Mouse (Mus musculus): ENCODE results near the gene Slc17a8. TPM values are rescaled to one million over a fixed set of nuclear protein-coding genes. Genes with fewer than 3 reads are reported as not detected.
"Not testable (repeated sequence)": the region's sequence is repeated elsewhere in the genome, so short reads cannot be mapped to it uniquely, and the experiment has no call there.

The Slc17a8 gene
- polyA plus RNA-seq, 1 experiment from 2014 or later, result 4.4 TPM

- Histone ChIP-seq H3K4me2 (ENCODE audit: low read length) (no peak overlapping the region), H3K4me1 (ENCODE audit: control insufficient read depth, insufficient read depth, low read depth, low read length) (no peaks in the 10 kb centered on the region)
- 84% methylated on average over 3 of the region's 3 CpGs for WGBS
These were observed 47.6 kb downstream of the Slc17a8 start for GRCm38 (mm10) chr10:89573421-89573820.

DNA sequence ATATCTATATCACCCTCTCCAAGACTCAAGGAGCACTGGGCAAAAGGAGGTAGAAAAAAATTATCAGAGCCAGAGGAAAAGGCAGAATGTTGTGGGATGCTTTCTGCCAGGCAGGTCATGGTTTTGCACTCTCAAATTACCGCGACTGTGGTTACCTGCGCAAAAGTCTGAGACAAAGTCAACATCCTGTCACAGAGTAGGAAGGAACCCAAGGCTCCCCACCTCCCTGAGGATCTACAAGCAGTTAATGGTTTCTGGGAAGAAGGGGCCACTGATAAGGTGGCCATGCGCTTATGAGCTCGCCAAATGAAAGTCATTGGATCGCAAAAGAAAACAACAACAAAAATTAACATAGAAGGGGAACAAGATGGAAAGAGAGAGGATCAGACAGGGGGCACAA lies 48.1 kb downstream of the Slc17a8 start:
- Histone ChIP-seq H3K4me2 (ENCODE audit: low read length) (no peak overlapping the region), H3K9ac (ENCODE audit: low read depth, low read length) (no peak overlapping the region), H3K4me1 (ENCODE audit: control insufficient read depth, insufficient read depth, low read depth, low read length) (no peaks in the 10 kb centered on the region), H3K36me3 (ENCODE audit: control insufficient read depth, insufficient read depth, low read length) (no peaks in the 10 kb centered on the region), H3K27me3 (replicated peaks; ENCODE audit: control insufficient read depth, insufficient read depth, low read length) (no peaks in the 10 kb centered on the region), H3K27ac (ENCODE audit: low read depth, low read length) (no peak overlapping the region), H3K9me3 (ENCODE audit: control insufficient read depth, low read length) (no peaks in the 10 kb centered on the region), H3K4me3 (ENCODE audit: low read length) (no peak overlapping the region)
- ATAC-seq, result no peak
- WGBS, result 94% methylated on average over 6 of the region's 6 CpGs

More at GRCm38 (mm10) chr10:89573421-89573820, 47.6 kb downstream of the Slc17a8 start:
- ATAC-seq, result no peak
- no peak overlapping the region for H3K9ac ChIP-seq (ENCODE audit: low read depth, low read length)
- H3K27ac ChIP-seq (ENCODE audit: low read depth, low read length), result no peak overlapping the region
- no peaks in the 10 kb centered on the region for H3K27me3 ChIP-seq (replicated peaks; ENCODE audit: control insufficient read depth, insufficient read depth, low read length)
- no peaks in the 10 kb centered on the region for H3K36me3 ChIP-seq (ENCODE audit: control insufficient read depth, insufficient read depth, low read length)
- H3K4me3 ChIP-seq (ENCODE audit: low read length), result no peak overlapping the region
- no peaks in the 10 kb centered on the region for H3K9me3 ChIP-seq (ENCODE audit: control insufficient read depth, low read length)

DNA sequence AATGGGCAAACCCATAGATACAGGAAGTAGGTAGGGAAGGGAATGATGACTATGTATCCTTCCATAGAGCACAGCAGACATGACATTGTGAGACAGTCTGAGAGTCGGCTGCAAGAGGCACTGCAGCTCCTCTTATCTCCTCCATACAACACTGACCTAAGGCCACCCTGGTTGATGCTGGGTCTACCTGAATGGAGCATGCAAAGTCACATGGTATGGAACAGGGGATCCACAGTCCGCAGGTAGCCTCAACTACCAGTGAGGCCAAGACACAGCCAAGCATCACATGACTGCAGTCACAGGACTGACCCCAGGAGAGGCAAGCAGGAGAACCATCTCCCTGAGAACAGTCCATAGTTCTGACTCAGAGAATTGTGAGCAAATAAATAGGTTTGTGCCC lies 53.7 kb downstream of the Slc17a8 start:
- WGBS, result 100% methylated on average over 2 of the region's 2 CpGs
- no peaks in the 10 kb centered on the region for H3K27me3 ChIP-seq (replicated peaks; ENCODE audit: control insufficient read depth, insufficient read depth, low read length)
- no peak overlapping the region for H3K9ac ChIP-seq (ENCODE audit: low read depth, low read length)
- H3K9me3 ChIP-seq (ENCODE audit: control insufficient read depth, low read length), result no peaks in the 10 kb centered on the region
- H3K4me1 ChIP-seq (ENCODE audit: control insufficient read depth, insufficient read depth, low read depth, low read length), result no peaks in the 10 kb centered on the region
- H3K36me3 ChIP-seq (ENCODE audit: control insufficient read depth, insufficient read depth, low read length), result no peaks in the 10 kb centered on the region
- H3K4me3 ChIP-seq (ENCODE audit: low read length), result no peak overlapping the region
- no peak overlapping the region for H3K4me2 ChIP-seq (ENCODE audit: low read length)
- no peak overlapping the region for H3K27ac ChIP-seq (ENCODE audit: low read depth, low read length)
- ATAC-seq, result no peak

- no peak overlapping the region for H3K9ac ChIP-seq (ENCODE audit: low read depth, low read length)
- no peaks in the 10 kb centered on the region for H3K27me3 ChIP-seq (replicated peaks; ENCODE audit: control insufficient read depth, insufficient read depth, low read length)
- no peak for ATAC-seq
- H3K4me2 ChIP-seq (ENCODE audit: low read length), result no peak overlapping the region
- no peak overlapping the region for H3K27ac ChIP-seq (ENCODE audit: low read depth, low read length)
- WGBS, result 87% methylated on average over 9 of the region's 9 CpGs
- H3K9me3 ChIP-seq (ENCODE audit: control insufficient read depth, low read length), result no peaks in the 10 kb centered on the region
- no peak overlapping the region for H3K4me3 ChIP-seq (ENCODE audit: low read length)
- no peaks in the 10 kb centered on the region for H3K36me3 ChIP-seq (ENCODE audit: control insufficient read depth, insufficient read depth, low read length)
- no peaks in the 10 kb centered on the region for H3K4me1 ChIP-seq (ENCODE audit: control insufficient read depth, insufficient read depth, low read depth, low read length)
These were observed 55.6 kb downstream of the Slc17a8 start for GRCm38 (mm10) chr10:89565301-89566022.

DNA sequence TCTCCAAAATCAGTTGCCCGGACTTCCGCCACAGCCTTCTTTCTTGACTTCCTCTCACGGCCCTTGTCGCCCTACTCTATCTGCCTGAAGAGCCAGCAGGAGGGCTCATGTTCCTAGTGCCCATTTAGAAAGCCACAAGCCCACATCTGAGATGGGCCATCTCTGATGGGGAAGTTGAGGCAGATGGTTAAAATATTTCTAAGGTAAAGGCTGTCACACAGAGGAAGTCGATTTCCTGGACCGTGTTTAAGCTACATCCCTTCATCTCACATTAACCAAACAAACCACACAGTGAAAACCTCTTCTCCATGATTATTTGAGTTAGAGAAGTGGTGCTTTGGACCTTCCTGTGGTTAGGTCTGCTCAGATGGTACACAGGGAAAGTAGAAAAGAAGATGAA lies 58.9 kb downstream of the Slc17a8 start:
- Histone ChIP-seq H3K9me3 (ENCODE audit: control insufficient read depth, low read length) (no peaks in the 10 kb centered on the region), H3K9ac (ENCODE audit: low read depth, low read length) (no peak overlapping the region), H3K4me1 (ENCODE audit: control insufficient read depth, insufficient read depth, low read depth, low read length) (no peaks in the 10 kb centered on the region), H3K27me3 (replicated peaks; ENCODE audit: control insufficient read depth, insufficient read depth, low read length) (no peaks in the 10 kb centered on the region), H3K4me3 (ENCODE audit: low read length) (no peak overlapping the region), H3K4me2 (ENCODE audit: low read length) (no peak overlapping the region), H3K27ac (ENCODE audit: low read depth, low read length) (no peak overlapping the region), H3K36me3 (ENCODE audit: control insufficient read depth, insufficient read depth, low read length) (no peaks in the 10 kb centered on the region)
- ATAC-seq, result no peak
- WGBS, result 94% methylated on average over 6 of the region's 6 CpGs

GRCm38 (mm10) chr10:89559351-89559750 lies 61.7 kb downstream of the Slc17a8 start:
- no peaks in the 10 kb centered on the region for H3K9me3 ChIP-seq (ENCODE audit: control insufficient read depth, low read length)
- no peak overlapping the region for H3K27ac ChIP-seq (ENCODE audit: low read depth, low read length)
- ATAC-seq, result no peak
- no peaks in the 10 kb centered on the region for H3K36me3 ChIP-seq (ENCODE audit: control insufficient read depth, insufficient read depth, low read length)
- 59% methylated on average over 3 of the region's 3 CpGs for WGBS
- H3K27me3 ChIP-seq (replicated peaks; ENCODE audit: control insufficient read depth, insufficient read depth, low read length), result no peaks in the 10 kb centered on the region
- H3K4me1 ChIP-seq (ENCODE audit: control insufficient read depth, insufficient read depth, low read depth, low read length), result no peaks in the 10 kb centered on the region
- H3K4me3 ChIP-seq (ENCODE audit: low read length), result no peak overlapping the region
- H3K4me2 ChIP-seq (ENCODE audit: low read length), result no peak overlapping the region
- H3K9ac ChIP-seq (ENCODE audit: low read depth, low read length), result no peak overlapping the region

- H3K9me3 ChIP-seq (ENCODE audit: control insufficient read depth, low read length); ATAC-seq; H3K36me3 ChIP-seq (ENCODE audit: control insufficient read depth, insufficient read depth, low read length); H3K27me3 ChIP-seq (replicated peaks; ENCODE audit: control insufficient read depth, insufficient read depth, low read length); H3K27ac ChIP-seq (ENCODE audit: low read depth, low read length); H3K4me3 ChIP-seq (ENCODE audit: low read length); H3K4me1 ChIP-seq (ENCODE audit: control insufficient read depth, insufficient read depth, low read depth, low read length); H3K9ac ChIP-seq (ENCODE audit: low read depth, low read length); H3K4me2 ChIP-seq (ENCODE audit: low read length): not testable (repeated sequence)
- WGBS, result 93% methylated on average over 12 of the region's 13 CpGs
These were observed 66.2 kb downstream of the Slc17a8 start for GRCm38 (mm10) chr10:89554885-89555284.

- 92% methylated on average over 7 of the region's 7 CpGs for WGBS
- not testable (repeated sequence) for H3K9ac ChIP-seq (ENCODE audit: low read depth, low read length); H3K4me2 ChIP-seq (ENCODE audit: low read length); H3K27me3 ChIP-seq (replicated peaks; ENCODE audit: control insufficient read depth, insufficient read depth, low read length); H3K9me3 ChIP-seq (ENCODE audit: control insufficient read depth, low read length); ATAC-seq; H3K36me3 ChIP-seq (ENCODE audit: control insufficient read depth, insufficient read depth, low read length); H3K4me1 ChIP-seq (ENCODE audit: control insufficient read depth, insufficient read depth, low read depth, low read length); H3K27ac ChIP-seq (ENCODE audit: low read depth, low read length); H3K4me3 ChIP-seq (ENCODE audit: low read length)
These were observed 67.2 kb downstream of the Slc17a8 start for GRCm38 (mm10) chr10:89553855-89554254.

DNA sequence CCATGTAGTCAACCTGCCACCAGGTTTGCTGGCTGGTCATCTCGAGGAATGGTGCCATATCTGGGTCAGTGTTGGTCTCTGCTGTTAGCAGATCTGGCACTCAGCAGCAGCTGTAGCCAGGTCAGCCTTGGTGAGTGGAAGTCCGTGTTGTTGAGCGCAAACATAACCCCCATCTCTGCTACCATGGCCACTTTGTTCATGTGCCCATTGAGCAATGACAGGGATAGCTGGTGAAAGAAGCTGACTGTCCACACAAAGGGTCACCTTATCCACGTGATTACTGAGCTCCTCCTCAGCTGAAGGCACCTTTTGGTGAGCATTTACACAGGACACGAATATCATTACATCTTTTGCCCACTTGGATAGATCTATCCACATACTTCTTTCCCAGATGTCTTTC lies 68.0 kb downstream of the Slc17a8 start:
- no peaks in the 10 kb centered on the region; the same call in 1 of the 2 replicates for H3K4me1 ChIP-seq (ENCODE audit: control insufficient read depth, insufficient read depth, low read depth, low read length)
- H3K9ac ChIP-seq (ENCODE audit: low read depth, low read length), result no peak overlapping the region
- no peak overlapping the region for H3K4me2 ChIP-seq (ENCODE audit: low read length)
- ATAC-seq, result no peak
- H3K27me3 ChIP-seq (replicated peaks; ENCODE audit: control insufficient read depth, insufficient read depth, low read length), result no peaks in the 10 kb centered on the region
- WGBS, result 91% methylated on average over 5 of the region's 5 CpGs
- no peak overlapping the region for H3K27ac ChIP-seq (ENCODE audit: low read depth, low read length)
- no peak overlapping the region for H3K4me3 ChIP-seq (ENCODE audit: low read length)
- no peaks in the 10 kb centered on the region for H3K36me3 ChIP-seq (ENCODE audit: control insufficient read depth, insufficient read depth, low read length)
- H3K9me3 ChIP-seq (ENCODE audit: control insufficient read depth, low read length), result no peaks in the 10 kb centered on the region
